Mouse (Mus musculus) left cerebral cortex, postnatal 14 days (tissue): ENCODE results near the gene Hmces. TPM values are rescaled to one million over a fixed set of nuclear protein-coding genes. Genes with fewer than 3 reads are reported as not detected.

Experiments
- microRNA-seq, 2 experiments: library from miRNA; unstranded; fragments of <30 nt; microRNA quantifications; one replicate each; pipeline ENCODE4 v1.2.0; 2022
- total RNA-seq, 2 experiments: library from RNA; stranded (reverse); gene quantifications; 2 replicates each; pipeline ENCODE4 v1.2.3; 2021

Gene Hmces
- total RNA-seq, 2 experiments from 2014 or later = 28.0 to 28.3 TPM

Small RNA genes within 50 kb of the gene (microRNA-seq; reads per million reads assigned to microRNA genes)
- gene Gm47286 = 0 to 0.67 reads per million in 2 experiments

Other genes starting within 250 kb of the Hmces start
- gene Aplf, start 241.7 kb upstream of the Hmces start, total RNA-seq = 1 to 10 TPM; 7.5 to 9.5 TPM
- 1 to 10 TPM; 4.0 to 4.3 TPM for gene Efcc1, start 183.1 kb upstream of the Hmces start, total RNA-seq
- gene Gp9, start 135.9 kb upstream of the Hmces start, total RNA-seq = 1 to 10 TPM; 1.3 TPM
- gene Rab43, start 101.8 kb upstream of the Hmces start, total RNA-seq = 10 to 100 TPM; 20.1 to 21.3 TPM
- gene Gm45140, start 78.1 kb upstream of the Hmces start, total RNA-seq = 1 to 10 TPM; 3.2 to 3.5 TPM
- gene Isy1, start 75.1 kb upstream of the Hmces start, total RNA-seq = 10 to 100 TPM; 28.4 to 30.1 TPM
- 100 to 1,000 TPM; 238 to 247 TPM for gene Cnbp, start 62.8 kb upstream of the Hmces start, total RNA-seq
- 100 to 1,000 TPM; 196 to 202 TPM for gene Copg1, start 26.1 kb upstream of the Hmces start, total RNA-seq
- 10 to 100 TPM; 61.9 to 84.0 TPM for gene H1fx, start 67.7 kb downstream of the Hmces start, total RNA-seq
- gene Rab7, start 131.3 kb downstream of the Hmces start, total RNA-seq = 100 to 1,000 TPM; 319 to 329 TPM
- 100 to 1,000 TPM; 166 to 168 TPM for gene Rpn1, start 170.5 kb downstream of the Hmces start, total RNA-seq